Mouse (Mus musculus) stomach, embryonic 14.5 days (tissue): ENCODE measurements around the gene Loxl1. TPM values are rescaled to one million over a fixed set of nuclear protein-coding genes. Genes with fewer than 3 reads are reported as not detected.

Experiments used
- ATAC-seq: fragments of 200-750 bp; cut with Nextera tagmentation; 2 replicates; pipeline ENCODE4 v1.8.0; 2017; ENCODE audit warnings: low read depth, moderate TSS enrichment; ENCODE audit not compliant: insufficient number of reproducible peaks, insufficient read depth, low FRiP score
- H3K27ac ChIP-seq: fragments of 300-500 bp; sonication (generic); 2 replicates; pipeline ENCODE4 v1.5.1; 2014; ENCODE audit warnings: mild to moderate bottlenecking, low read length, moderate library complexity, mixed read lengths
- H3K27me3 ChIP-seq: fragments of 300-500 bp; sonication (generic); 2 replicates; pipeline ENCODE4 v1.6.1; 2014; ENCODE audit warnings: low read length, control low read depth, mixed read lengths; ENCODE audit not compliant: control insufficient read depth, insufficient read depth
- H3K36me3 ChIP-seq: fragments of 300-500 bp; sonication (generic); 2 replicates; pipeline ENCODE4 v1.6.1; 2014; ENCODE audit warnings: mild to moderate bottlenecking, control low read depth, low read length, moderate library complexity, mixed read lengths; ENCODE audit not compliant: control insufficient read depth, insufficient read depth
- H3K4me1 ChIP-seq: fragments of 300-500 bp; sonication (generic); 2 replicates; pipeline ENCODE4 v1.6.1; 2014; ENCODE audit warnings: low read length, control low read depth, mixed read lengths; ENCODE audit not compliant: control insufficient read depth, insufficient read depth
- H3K4me2 ChIP-seq: fragments of 300-500 bp; sonication (generic); replicated peaks from 2 replicates; pipeline ENCODE4 v1.6.1; 2014; ENCODE audit warnings: low read depth, low read length, control low read depth
- H3K4me3 ChIP-seq: fragments of 300-500 bp; sonication (generic); 2 replicates; pipeline ENCODE4 v1.5.1; 2014; ENCODE audit warnings: low read depth, low read length, control low read depth
- H3K9ac ChIP-seq: fragments of 300-500 bp; sonication (generic); replicated peaks from 2 replicates; pipeline ENCODE4 v1.6.1; 2014; ENCODE audit warnings: low read depth, mild to moderate bottlenecking, control low read depth, low read length, moderate library complexity, mixed read lengths
- H3K9me3 ChIP-seq: fragments of 300-500 bp; sonication (generic); 2 replicates; pipeline ENCODE4 v1.6.1; 2016; ENCODE audit warnings: low read depth, low read length, control low read depth; ENCODE audit not compliant: control insufficient read depth
- WGBS: fragments of 180-500 bp; shearing (Covaris S2); extraction: QIAGEN DNeasy Blood & Tissue Kit; methylation state at CpG from one replicate; pipeline ENCODE4 v1.1.7; 2014; 5-methylcytosine and 5-hydroxymethylcytosine counted together
- polyA plus RNA-seq: library from polyadenylated mRNA; unstranded; fragments of >200 nt; fragmentation: Nextera tagmentation; extraction: Ambion mirVana; gene quantifications from 2 replicates; pipeline ENCODE4 v1.2.1, GENCODE M21; 2014

The Loxl1 gene
- polyA plus RNA-seq, 1 experiment from 2014 or later, result 32.2 TPM

DNA sequence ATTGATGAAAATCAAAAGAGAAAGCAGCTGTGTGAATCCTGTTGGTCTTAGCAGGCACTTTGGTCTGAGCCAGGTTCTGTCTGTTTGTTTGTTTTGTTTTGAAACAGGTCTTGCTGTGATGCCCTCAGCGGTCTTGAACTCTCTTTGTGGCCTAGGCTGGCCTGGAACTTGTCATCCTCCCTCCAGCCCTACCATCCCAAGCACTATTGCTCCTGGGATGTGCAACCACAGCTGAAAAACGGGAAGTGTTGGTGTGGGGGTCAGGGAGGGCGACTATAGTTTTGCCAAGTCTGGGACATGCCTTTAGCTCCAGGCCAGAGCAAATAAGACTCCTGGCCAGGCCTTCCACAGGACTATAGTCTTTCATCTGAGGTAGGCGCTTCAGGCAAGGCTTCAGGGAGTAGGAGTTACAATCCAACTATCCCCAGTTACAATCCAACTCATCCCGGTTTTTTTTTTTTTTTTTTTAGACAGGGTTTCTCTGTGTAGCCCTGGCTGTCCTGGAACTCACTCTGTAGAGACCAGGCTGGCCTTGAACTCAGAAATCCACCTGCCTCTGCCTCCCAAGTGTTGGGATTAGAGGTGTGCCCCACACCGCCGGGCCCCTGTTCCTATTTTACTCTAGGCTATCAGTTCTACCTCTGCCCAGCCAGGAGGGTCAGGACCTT lies 64.1 kb downstream of the Loxl1 start:
- Histone ChIP-seq H3K36me3 (no peaks in the 10 kb centered on the region; the same call in 1 of the 2 replicates), H3K27me3 (no peaks in the 10 kb centered on the region), H3K27ac (peak overlapping the region; percentile 89), H3K4me2 (peak overlapping the region; percentile 72), H3K4me3 (peak overlapping the region; percentile 39), H3K9ac (peak overlapping the region; percentile 39), H3K4me1 (peaks cover 17% of the 10 kb centered on the region), H3K9me3 (no peaks in the 10 kb centered on the region)
- no peak for ATAC-seq
- 35% methylated on average over 7 of the region's 7 CpGs for WGBS

DNA sequence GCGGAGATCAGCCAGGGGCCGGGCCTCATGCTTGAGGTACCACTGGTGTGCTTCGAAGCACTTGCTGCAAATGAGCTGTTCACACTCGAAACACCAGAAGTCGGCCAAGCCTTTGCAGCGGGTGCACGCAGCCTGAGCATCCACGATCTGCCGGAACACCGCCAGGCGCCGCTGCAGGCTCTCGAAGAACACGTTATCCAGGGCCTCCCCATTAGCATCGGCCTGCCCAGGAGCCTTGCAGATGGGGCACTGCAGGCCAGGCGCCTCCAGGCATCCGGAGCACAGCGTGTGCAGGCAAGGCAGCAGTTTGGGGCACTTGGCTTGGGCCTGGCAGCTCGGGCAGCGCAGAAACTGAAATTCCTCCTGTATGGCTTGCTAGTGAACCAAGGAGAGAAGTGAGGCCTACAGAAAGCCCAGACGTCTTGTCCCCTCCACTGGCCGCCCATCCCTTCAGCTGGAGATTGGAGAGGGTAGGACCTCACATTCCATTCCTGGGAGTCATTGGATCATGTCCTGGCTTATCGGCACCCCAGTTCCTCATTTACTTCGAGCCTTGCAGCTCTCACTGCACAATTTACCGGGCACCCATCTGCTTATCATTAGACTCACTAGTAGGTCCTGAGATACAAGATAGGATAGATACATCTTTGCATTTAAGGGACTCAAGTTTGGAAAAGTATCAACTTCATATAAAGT lies 65.8 kb downstream of the Loxl1 start:
- peak overlapping the region; percentile 16 for H3K4me3 ChIP-seq
- H3K27me3 ChIP-seq, result no peaks in the 10 kb centered on the region
- H3K4me2 ChIP-seq, result peak overlapping the region; percentile 72
- H3K9ac ChIP-seq, result no peak overlapping the region
- H3K36me3 ChIP-seq, result no peaks in the 10 kb centered on the region; the same call in 1 of the 2 replicates
- WGBS, result 15% methylated on average over 25 of the region's 25 CpGs
- peak overlapping the region; percentile 24; the same call in 1 of the 2 replicates for H3K27ac ChIP-seq
- H3K4me1 ChIP-seq, result peaks cover 25% of the 10 kb centered on the region
- no peaks in the 10 kb centered on the region for H3K9me3 ChIP-seq
- peak; percentile 66; the same call in 1 of the 2 replicates for ATAC-seq

DNA sequence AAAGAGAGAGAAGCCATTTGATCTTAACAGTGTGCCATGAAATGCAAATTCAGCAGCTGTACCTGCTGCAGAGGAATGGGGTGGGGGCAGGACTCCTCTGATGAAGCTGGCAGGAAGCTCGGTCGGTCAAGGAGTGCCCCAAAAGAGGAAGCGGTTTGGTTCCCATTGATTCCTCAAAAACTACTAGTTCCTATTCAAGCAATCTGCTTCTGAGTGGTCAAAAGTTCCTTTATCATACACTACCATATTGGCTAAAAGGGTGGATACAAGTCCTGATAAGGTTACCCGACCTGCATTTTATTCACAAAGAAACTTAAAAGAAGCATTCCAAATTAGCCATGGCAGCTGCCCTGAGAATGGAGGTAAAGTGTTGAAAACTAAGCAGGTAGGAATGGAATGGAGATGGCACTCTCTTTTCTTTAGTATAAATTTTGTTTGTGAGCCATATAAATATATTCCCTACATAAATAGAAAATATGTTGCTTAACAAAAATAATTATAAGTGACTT lies 66.8 kb downstream of the Loxl1 start:
- Histone ChIP-seq H3K4me1 (peaks cover 30% of the 10 kb centered on the region), H3K9ac (no peak overlapping the region), H3K36me3 (no peaks in the 10 kb centered on the region; the same call in 1 of the 2 replicates), H3K27me3 (no peaks in the 10 kb centered on the region), H3K9me3 (no peaks in the 10 kb centered on the region), H3K4me3 (no peak overlapping the region), H3K27ac (no peak overlapping the region), H3K4me2 (no peak overlapping the region)
- 72% methylated on average over 4 of the region's 4 CpGs for WGBS
- ATAC-seq, result no peak

DNA sequence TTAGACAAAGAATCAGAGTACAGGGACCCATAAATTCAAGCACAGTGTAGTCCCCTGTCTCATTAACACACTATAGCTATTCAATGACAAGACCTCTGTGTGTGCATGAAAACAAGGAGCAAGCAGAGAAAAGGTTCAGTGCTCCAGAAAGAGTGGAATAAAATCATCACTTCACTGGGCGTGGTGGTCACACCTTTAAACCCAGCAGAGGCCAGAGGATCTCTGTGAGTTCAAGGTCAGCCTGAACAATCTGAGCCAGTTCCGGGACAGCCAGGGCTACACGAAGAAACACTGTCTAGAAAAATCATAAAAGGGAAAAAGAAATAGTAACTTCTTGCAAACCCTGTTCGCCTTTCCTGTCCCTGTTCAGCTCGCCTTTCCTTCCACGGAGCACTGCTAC lies 69.3 kb downstream of the Loxl1 start:
- Histone ChIP-seq H3K27ac (no peak overlapping the region), H3K9me3 (no peaks in the 10 kb centered on the region)
- 86% methylated on average over 6 of the region's 6 CpGs for WGBS

GRCm38 (mm10) chr9:58242696-58243095 lies 70.3 kb downstream of the Loxl1 start:
- no peaks in the 10 kb centered on the region for H3K27me3 ChIP-seq
- H3K36me3 ChIP-seq, result no peaks in the 10 kb centered on the region; the same call in 1 of the 2 replicates
- no peaks in the 10 kb centered on the region for H3K9me3 ChIP-seq
- H3K4me2 ChIP-seq, result no peak overlapping the region
- ATAC-seq, result no peak
- no peak overlapping the region for H3K9ac ChIP-seq
- 82% methylated on average over 5 of the region's 5 CpGs for WGBS
- no peak overlapping the region for H3K4me3 ChIP-seq
- peak overlapping the region; percentile 66; the same call in 1 of the 2 replicates for H3K27ac ChIP-seq
- H3K4me1 ChIP-seq, result peaks cover 24% of the 10 kb centered on the region

More for the DNA sequence above, 69.3 kb downstream of the Loxl1 start:
- no peak overlapping the region for H3K4me2 ChIP-seq
- no peak for ATAC-seq
- H3K9ac ChIP-seq, result no peak overlapping the region
- no peak overlapping the region for H3K4me3 ChIP-seq
- H3K4me1 ChIP-seq, result peaks cover 28% of the 10 kb centered on the region
- H3K27me3 ChIP-seq, result no peaks in the 10 kb centered on the region
- H3K36me3 ChIP-seq, result no peaks in the 10 kb centered on the region; the same call in 1 of the 2 replicates

DNA sequence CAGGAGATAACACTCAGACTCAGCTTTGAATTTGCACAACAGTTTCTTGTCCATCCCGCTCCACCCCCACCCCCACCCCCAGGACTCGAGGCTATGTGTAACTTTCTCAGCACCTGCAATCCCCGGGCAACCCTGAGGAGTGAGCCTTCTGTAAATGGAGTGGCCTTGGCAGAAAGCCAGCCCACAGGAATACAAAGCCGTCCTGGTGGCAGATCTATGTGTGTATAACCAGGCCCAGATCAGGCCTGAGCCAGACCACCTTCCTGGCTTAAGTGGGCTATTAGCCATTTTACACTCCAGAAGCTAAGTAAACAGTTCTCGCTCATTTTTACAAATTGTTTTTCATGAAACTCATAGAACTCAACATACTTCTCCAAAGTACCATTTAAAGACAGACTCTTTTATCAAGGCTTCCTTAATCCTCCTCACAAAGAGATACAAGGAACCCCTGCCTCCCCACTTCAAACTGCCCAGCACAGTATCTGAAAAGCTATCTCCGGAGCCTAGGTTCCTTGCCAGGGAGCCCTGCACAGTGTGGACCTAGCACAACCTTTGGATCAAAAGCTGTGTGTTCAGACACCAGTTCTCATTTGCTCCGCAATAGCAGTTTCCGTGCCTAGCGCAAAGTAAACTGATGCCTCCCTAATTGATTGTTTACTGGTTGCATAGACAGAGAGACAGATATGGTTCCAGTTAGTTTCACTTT lies 71.1 kb downstream of the Loxl1 start:
- Histone ChIP-seq H3K27ac (peak overlapping the region; percentile 66; the same call in 1 of the 2 replicates), H3K4me2 (no peak overlapping the region), H3K9me3 (no peaks in the 10 kb centered on the region), H3K36me3 (no peaks in the 10 kb centered on the region; the same call in 1 of the 2 replicates), H3K27me3 (no peaks in the 10 kb centered on the region), H3K4me3 (no peak overlapping the region), H3K4me1 (peaks cover 18% of the 10 kb centered on the region), H3K9ac (no peak overlapping the region)
- WGBS, result 34% methylated on average over 9 of the region's 9 CpGs
- peak; percentile 86 for ATAC-seq

Other genes starting within 250 kb of the Loxl1 start
- 4.3 and 6.0 TPM in 2 replicates for gene Stra6, start 249.4 kb downstream of the Loxl1 start, polyA plus RNA-seq
- 0.91 TPM in 1 of 2 replicates, not detected in the other for gene Ccdc33, start 194.4 kb downstream of the Loxl1 start, polyA plus RNA-seq
- gene Islr, start 108.9 kb downstream of the Loxl1 start, polyA plus RNA-seq, result 83.3 and 87.9 TPM in 2 replicates
- 1.7 and 2.6 TPM in 2 replicates for gene Islr2, start 108.9 kb downstream of the Loxl1 start, polyA plus RNA-seq
- gene Pml, start 63.4 kb downstream of the Loxl1 start, polyA plus RNA-seq, result 15.0 and 17.2 TPM in 2 replicates
- 27.0 and 30.3 TPM in 2 replicates for gene Stoml1, start 60.0 kb downstream of the Loxl1 start, polyA plus RNA-seq
- gene Tbc1d21, start 57.3 kb upstream of the Loxl1 start, polyA plus RNA-seq, result not detected in 2 replicates
- gene Insyn1, start 175.4 kb upstream of the Loxl1 start, polyA plus RNA-seq, result 1.8 and 2.6 TPM in 2 replicates
- 43.0 and 45.7 TPM in 2 replicates for gene Cd276, start 242.3 kb upstream of the Loxl1 start, polyA plus RNA-seq